Mouse (Mus musculus): ENCODE measurements at regions not wholly inside any gene's neighbourhood (a gene's known extent, or its start where the extent isn't known, plus 50 kb on each side); places are given as distances from the start of the nearest gene placed in this dataset.

DNA sequence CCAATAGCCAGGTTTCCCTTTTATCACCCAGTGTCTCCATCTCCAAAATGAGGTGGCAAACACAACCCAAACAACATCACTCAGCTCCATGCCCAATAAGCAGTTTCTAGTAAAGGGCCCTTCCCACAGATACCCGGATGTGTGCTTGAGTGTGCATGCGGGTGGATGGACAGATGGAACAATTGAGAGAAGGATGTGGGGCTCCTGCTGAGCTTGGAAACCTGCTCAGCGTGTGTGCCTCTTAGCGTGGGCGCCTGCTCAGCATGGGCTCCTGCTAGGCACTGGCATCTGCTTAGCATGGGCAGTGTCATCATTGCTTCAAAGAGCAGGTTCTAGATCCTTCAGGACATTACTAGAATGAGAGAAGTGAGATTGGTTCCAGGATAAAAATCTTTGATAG lies 75.4 kb downstream of the 1810010D01Rik start:
- no peak for TF ChIP-seq CTCF (IDR thresholded peaks at IDR 0.05; ENCODE audit: insufficient read depth, low read length)
- no peak for TF ChIP-seq POLR2A (IDR thresholded peaks at IDR 0.05; ENCODE audit: borderline replicate concordance, extremely low read depth, low read depth, low read length)
